Mouse (Mus musculus) stomach, embryonic 15.5 days (tissue): ENCODE measurements around the gene Pax4. TPM values are rescaled to one million over a fixed set of nuclear protein-coding genes. Genes with fewer than 3 reads are reported as not detected.

Experiments used
- polyA plus RNA-seq: library from polyadenylated mRNA; unstranded; fragments of >200 nt; fragmentation: Nextera tagmentation; extraction: Ambion mirVana; gene quantifications from 2 replicates; pipeline ENCODE4 v1.2.1, GENCODE M21; 2015

Gene Pax4
- polyA plus RNA-seq, 1 experiment from 2014 or later: 1.6 TPM

Other genes starting within 250 kb of the Pax4 start
- gene Zfp800, start 51.3 kb downstream of the Pax4 start, polyA plus RNA-seq: 22.6 and 27.6 TPM in 2 replicates
- 296 and 340 TPM in 2 replicates for gene Arf5, start 25.8 kb downstream of the Pax4 start, polyA plus RNA-seq
- gene Fscn3, start 21.6 kb downstream of the Pax4 start, polyA plus RNA-seq: not detected in 2 replicates
- gene Gcc1, start 21.0 kb downstream of the Pax4 start, polyA plus RNA-seq: 9.7 and 9.9 TPM in 2 replicates
- gene Snd1, start 25.8 kb upstream of the Pax4 start, polyA plus RNA-seq: 128 and 153 TPM in 2 replicates